In genomic region chr7:73595140-73595825, GRCm38 (mm10) we compare ENCODE assay signal across 8 mouse cellular contexts. TPM values are rescaled to one million over a fixed set of nuclear protein-coding genes. Genes with fewer than 3 reads are reported as not detected.
DNase-seq lines count a peak whose midpoint lies in the region; ATAC-seq and TF ChIP-seq lines count a peak whose summit lies in the region.

No protein-coding gene starts in this region.

- no peaks in the 10 kb centered on the region for H3K9me3 ChIP-seq in hindbrain, postnatal 0 days (ENCODE audit: low read length)

- H3K27me3 ChIP-seq in hindbrain, postnatal 0 days (ENCODE audit: insufficient read depth, low read length): no peaks in the 10 kb centered on the region

- H3K4me3 ChIP-seq in gastrocnemius, adult 2 months: peak overlapping the region; percentile 72
- H3K4me3 ChIP-seq in hindbrain, postnatal 0 days (ENCODE audit: low read length): peak overlapping the region; percentile 35

- peak; percentile 97 for ATAC-seq in common myeloid progenitor, adult 5-6 weeks (replicated peaks; ENCODE audit: low read depth, poor library complexity, severe bottlenecking)
- peak; percentile 98 for ATAC-seq in hindbrain, postnatal 0 days
- peak; percentile 92 for ATAC-seq in megakaryocyte progenitor cell, adult 5-6 weeks (replicated peaks; ENCODE audit: poor library complexity)

- H3K9ac ChIP-seq in hindbrain, postnatal 0 days (replicated peaks; ENCODE audit: low read length): peak overlapping the region; percentile 51

- H3K4me1 ChIP-seq in hindbrain, postnatal 0 days (ENCODE audit: insufficient read depth, low read length): peaks cover 18% of the 10 kb centered on the region

- H3K27ac ChIP-seq in gastrocnemius, adult 2 months: peak overlapping the region; percentile 99
- peak overlapping the region; percentile 88 for H3K27ac ChIP-seq in hindbrain, postnatal 0 days

- no peak for TF ChIP-seq CTCF in gastrocnemius, adult 2 months (IDR thresholded peaks at IDR 0.05)
- TF ChIP-seq CTCF in hindbrain, postnatal 0 days (IDR thresholded peaks at IDR 0.05; ENCODE audit: low read depth): 0 out of 2 replicates have a peak, but pooled peaks have one; percentile 26

- no peaks in the 10 kb centered on the region for H3K36me3 ChIP-seq in hindbrain, postnatal 0 days (ENCODE audit: insufficient read depth, low read length)

- intact Hi-C loops in gastrocnemius, adult 2 months (cut with DNase I): loop anchor here (1.0 kb wide), 2 partner anchors 23 to 37 kb away; no protein-coding TSS in a partner anchor
- intact Hi-C loops in left cerebral cortex, postnatal 10 days (cut with DNase I): no loop called here

- H3K4me2 ChIP-seq in hindbrain, postnatal 0 days (ENCODE audit: low read depth, low read length): peak overlapping the region; percentile 71

- DNase-seq in ZHBTc4 (ENCODE audit: low read depth, low spot score): peak; percentile 93
- DNase-seq in gastrocnemius, adult 2 months: peak; percentile 98
- DNase-seq in hindbrain, postnatal 0 days (ENCODE audit: low spot score): peak; percentile 95
- peak; percentile 80 to 97 for DNase-seq in left cerebral cortex, postnatal 10 days (ENCODE audit: extremely low spot score in 1 of 2, low spot score in 2 of 2)
- peak; percentile 83 for DNase-seq in right cerebral cortex, postnatal 14 days
- DNase-seq in urinary bladder, postnatal 25 days (ENCODE audit: low spot score): peak; percentile 80

- WGBS in hindbrain, postnatal 0 days: 2% methylated on average over 23 of the region's 23 CpGs

RNA-seq across cellular contexts. Expression of gene Chd2, which starts 53.7 kb away (rescaled TPM):
- 184 and 190 TPM in 2 replicates for total RNA-seq in common myeloid progenitor, adult 5-6 weeks (2017)
- 10 to 100 TPM; 40.7 to 48.4 TPM for total RNA-seq in gastrocnemius, adult 2 months (2021)
- 33.4 and 35.2 TPM in 2 replicates for total RNA-seq in hindbrain, postnatal 0 days (2014; rRNA removed)
- polyA plus RNA-seq in hindbrain, postnatal 0 days (2015; fragmentation: Nextera tagmentation; extraction: Ambion mirVana): 36.1 and 40.7 TPM in 2 replicates
- 10 to 100 TPM; 42.9 to 52.4 TPM for total RNA-seq in left cerebral cortex, postnatal 10 days (2021)
- 46.8 and 54.3 TPM in 2 replicates for total RNA-seq in megakaryocyte progenitor cell, adult 5-6 weeks (2015)
- total RNA-seq in megakaryocyte progenitor cell, adult 5-6 weeks (2017): 82.2 and 117 TPM in 2 replicates

Comparison
In these comparisons a context has a peak if more than half of its experiments do, and no peak if none do; other contexts are left out.
1. Peak in every context shown above with its lines: DNase-seq, ATAC-seq, H3K4me3 ChIP-seq and H3K27ac ChIP-seq.